Mouse (Mus musculus): Measurements from ENCODE around the gene Cldn16. TPM values are rescaled to one million over a fixed set of nuclear protein-coding genes. Genes with fewer than 3 reads are reported as not detected.

Gene Cldn16
- polyA plus RNA-seq (2017; shearing (Covaris generic)): not detected

DNA sequence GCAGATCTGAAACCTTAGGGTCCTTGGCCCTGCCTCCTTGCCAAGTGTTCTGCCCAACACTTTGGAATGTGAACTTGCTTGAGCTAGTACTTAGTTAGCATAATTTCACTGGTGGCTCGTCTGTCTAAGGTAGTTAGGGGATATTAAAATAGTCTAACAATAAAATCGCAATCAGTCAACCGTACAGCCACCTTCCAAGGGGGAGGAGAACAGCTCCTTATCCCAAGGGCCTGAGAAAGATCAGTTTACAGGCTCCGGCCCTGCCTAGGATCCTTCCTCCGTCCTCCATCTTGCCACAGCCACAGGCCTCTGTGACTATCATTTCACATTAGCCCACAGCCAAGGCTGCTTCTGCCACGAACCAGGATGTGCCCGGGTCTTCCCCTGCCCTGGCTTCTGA is at the start of gene Cldn16:
TSS of gene Cldn16 (plus strand) at position 301 of the 400 bp plus-strand sequence.

DNA sequence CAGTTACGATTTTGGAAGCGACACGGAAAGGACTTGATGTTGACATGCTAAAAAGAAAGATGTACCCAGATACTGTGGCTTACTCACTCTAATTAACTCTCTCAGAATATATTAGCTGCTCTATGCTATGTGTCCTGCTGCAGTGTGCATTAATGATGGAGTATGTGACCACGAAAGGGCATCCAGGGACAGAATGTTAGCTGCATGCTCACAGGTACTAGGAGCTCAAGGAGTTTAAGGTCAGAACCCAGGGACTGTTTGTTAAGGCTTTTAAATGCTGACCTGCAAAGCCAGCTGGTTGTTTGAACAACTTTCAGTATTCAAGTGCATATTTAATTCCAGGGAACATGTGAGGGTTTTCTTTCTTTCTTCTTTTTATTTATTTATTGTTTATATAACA is 63.7 kb downstream of the Cldn16 start, which contains the start of gene Tmem207:
TSS of gene Tmem207 (minus strand) at position 101 of the 400 bp plus-strand sequence.

Other genes starting within 250 kb of the Cldn16 start
- not detected for gene Cldn1, start 91.3 kb upstream of the Cldn16 start, polyA plus RNA-seq (2017; shearing (Covaris generic))
- not detected for gene Tmem207, start 63.6 kb downstream of the Cldn16 start, polyA plus RNA-seq (2017; shearing (Covaris generic))
- 12.9 TPM for gene Il1rap, start 118.6 kb downstream of the Cldn16 start, polyA plus RNA-seq (2017; shearing (Covaris generic))